Mouse (Mus musculus): ENCODE measurements around the gene Nav2.

The Nav2 gene

DNA sequence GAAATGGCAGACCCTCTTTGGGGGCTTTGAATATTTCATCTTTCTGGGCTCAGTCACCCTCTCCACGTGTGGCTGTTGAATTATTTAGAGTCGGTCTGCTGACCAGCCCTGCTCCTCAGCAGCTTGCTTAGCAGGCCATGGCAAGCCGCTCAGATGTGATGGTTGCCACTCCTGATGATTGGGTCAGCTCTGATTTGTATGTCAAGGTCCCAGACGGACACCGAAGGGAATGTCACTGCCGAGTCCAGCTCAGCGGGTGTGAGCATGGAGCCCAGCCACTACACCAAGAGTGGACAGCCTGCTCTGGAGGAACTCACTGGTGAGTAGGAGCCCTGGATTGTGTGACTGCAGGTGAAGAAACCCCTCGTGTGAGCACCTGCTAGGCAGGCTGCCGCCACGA is 549.4 kb downstream of the Nav2 start:
- peak in 1 of 2 experiments; percentile 60 for DNase-seq (ENCODE audit: inconsistent age in 2 of 2, low spot score in 1 of 2)

DNA sequence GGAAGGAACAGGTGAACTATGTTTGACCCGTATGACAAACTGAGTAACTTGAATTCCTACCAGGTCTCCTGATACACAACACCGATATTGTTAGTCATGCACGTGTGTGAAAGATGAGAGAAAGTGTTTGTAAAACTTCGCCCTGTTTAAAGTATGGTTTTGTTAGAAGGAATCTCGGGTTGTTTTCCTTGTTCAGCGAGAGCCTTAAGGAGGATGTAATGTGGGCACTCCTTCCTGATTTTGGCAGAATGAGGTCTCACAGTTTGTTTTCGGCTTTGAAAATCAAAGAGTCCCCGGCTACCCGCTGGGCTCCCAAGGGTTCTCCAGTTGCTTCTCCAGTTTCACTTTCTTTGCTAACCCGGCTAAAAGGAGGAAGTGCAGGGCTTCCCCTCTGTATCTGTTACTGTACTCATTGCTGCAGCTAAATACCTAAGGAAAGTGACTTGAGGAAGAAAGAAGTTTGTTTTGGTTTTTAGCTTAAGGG is 553.9 kb downstream of the Nav2 start:
- DNase-seq (ENCODE audit: inconsistent age in 2 of 2, low spot score in 1 of 2) = peak in 1 of 2 experiments; percentile 77

DNA sequence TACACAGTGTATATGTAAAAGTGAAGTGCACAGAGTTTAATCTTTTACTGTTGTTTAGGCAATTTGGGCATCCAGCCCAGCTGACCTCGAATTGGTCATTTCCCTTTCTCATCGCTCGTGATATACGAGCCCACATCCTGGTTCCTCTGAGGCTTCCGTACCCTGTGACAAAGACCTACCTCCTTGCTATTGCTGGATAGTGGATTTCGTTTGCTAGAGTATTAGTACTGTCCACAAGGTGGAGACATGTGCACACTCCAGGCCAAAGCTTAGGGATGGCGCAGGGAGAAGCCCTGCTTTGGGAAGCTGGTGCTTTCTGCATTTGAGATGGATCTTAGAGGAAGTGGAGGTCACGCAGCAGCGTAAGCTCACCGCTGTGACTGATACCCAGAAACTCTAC is 559.3 kb downstream of the Nav2 start:
- DNase-seq (ENCODE audit: inconsistent age in 2 of 2, low spot score in 1 of 2) = peak; percentile 53 to 81

DNA sequence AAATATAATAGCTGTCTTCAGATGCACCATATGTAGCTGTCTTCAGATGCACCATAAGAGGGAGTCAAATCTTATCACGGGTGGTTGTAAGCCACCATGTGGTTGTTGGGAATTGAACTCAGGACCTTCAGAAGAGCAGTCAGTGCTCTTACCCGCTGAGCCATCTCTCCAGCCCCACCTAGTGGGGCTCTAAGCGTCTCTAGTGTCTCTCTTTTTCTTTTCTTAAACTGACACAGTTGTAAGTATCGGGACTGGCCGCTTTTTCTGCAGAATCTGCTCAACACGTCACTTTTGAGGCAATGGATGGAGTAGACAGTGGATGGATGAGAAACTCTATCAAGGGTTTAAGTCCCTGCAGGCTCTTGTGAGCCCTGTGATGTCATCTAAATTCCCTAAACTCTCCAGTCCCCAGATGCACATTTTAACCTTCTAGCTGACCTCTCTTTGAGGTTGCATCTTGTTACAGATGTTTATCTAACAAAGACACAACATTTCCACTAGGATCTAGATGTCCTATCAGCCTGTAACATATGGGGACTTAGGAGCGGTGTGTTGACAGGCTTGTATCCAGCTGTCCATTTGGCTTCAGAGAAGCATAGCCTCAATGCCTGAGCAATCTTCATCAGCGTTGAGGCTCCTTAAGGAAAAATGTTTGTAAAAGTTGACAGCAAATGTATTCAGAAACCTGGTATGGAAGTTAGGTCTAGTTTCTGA is 560.1 kb downstream of the Nav2 start:
- no peak for DNase-seq (ENCODE audit: inconsistent age in 2 of 2, low spot score in 1 of 2)

DNA sequence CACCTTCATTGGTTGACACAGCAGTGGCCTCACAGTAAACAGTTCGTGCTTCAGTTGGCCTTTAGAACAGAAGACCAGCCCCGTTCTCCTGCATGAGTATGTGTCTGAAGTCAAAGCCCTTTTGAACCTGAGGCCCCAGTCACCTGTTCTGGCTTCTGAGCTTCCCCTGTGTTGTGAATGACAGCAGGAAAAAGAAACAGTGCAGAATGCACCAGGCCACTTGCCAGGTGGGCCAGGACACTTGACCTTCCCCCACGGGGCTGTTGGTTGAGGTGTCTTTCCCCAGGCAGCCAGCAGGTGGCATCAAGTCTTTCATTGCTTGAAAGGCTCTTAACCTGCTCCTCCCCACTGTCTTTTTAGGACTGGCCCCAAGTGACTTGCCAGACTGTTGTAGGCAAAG is 562.8 kb downstream of the Nav2 start:
- DNase-seq (ENCODE audit: inconsistent age in 2 of 2, low spot score in 1 of 2) = peak; percentile 42 to 83

DNA sequence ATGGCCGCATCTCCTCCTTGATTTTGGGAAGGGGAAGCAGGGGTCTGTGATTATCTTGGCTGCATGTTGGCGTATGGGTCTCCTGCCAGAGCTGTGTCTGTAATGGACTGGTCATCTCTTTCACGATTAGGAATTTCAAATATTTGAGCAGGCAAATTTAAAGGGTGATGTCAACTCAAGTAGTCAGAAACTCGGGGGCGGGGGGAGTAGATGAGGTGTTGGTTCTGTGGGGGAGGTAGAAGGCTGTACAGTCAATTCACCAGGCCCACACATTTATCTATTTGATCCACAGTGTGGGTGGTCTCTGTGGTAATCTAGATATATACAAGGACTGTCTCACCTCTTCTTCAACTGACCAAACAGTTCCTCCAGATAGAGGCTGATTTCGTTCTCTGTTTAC is 566.8 kb downstream of the Nav2 start:
- DNase-seq (ENCODE audit: inconsistent age in 2 of 2, low spot score in 1 of 2) = no peak

DNA sequence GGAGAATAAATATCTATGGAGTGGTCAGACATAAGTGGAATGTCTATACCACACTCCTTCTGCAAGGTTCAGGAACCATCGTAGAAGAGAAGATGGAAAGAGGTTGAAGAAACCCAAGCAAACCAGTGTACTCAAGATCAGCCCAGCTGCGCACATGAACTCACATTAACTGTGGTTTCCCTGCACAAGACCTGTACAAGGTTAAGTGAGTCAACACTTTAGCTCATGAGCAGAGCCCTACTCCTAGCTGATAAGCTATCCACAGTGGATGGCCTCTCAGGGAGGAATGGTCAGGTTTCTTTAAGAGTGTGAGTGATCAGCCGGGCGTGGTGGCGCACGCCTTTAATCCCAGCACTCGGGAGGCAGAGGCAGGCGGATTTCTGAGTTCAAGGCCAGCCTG is 567.6 kb downstream of the Nav2 start:
- DNase-seq (ENCODE audit: inconsistent age in 2 of 2, low spot score in 1 of 2) = no peak

DNA sequence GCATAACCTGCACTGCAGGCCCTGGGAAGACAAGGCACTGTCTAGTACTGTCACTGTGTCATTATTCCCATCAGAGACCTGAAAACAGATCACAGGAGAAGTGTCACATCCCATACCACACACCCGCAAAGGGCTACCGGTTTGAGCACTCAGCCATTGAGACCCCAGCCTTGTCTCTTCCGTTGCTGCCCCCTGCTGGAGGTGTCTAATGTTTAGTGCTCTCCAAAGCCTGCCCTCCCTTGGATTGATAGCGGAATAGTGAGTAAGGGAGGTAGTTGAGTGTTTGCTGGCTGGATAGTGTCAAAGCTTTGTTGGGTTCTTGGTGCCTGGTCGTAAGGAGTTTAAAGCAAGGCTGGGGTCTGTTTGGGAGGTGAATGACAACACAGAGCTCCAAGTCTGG is 568.1 kb downstream of the Nav2 start:
- DNase-seq (ENCODE audit: inconsistent age in 2 of 2, low spot score in 1 of 2) = peak in 1 of 2 experiments; percentile 48

DNA sequence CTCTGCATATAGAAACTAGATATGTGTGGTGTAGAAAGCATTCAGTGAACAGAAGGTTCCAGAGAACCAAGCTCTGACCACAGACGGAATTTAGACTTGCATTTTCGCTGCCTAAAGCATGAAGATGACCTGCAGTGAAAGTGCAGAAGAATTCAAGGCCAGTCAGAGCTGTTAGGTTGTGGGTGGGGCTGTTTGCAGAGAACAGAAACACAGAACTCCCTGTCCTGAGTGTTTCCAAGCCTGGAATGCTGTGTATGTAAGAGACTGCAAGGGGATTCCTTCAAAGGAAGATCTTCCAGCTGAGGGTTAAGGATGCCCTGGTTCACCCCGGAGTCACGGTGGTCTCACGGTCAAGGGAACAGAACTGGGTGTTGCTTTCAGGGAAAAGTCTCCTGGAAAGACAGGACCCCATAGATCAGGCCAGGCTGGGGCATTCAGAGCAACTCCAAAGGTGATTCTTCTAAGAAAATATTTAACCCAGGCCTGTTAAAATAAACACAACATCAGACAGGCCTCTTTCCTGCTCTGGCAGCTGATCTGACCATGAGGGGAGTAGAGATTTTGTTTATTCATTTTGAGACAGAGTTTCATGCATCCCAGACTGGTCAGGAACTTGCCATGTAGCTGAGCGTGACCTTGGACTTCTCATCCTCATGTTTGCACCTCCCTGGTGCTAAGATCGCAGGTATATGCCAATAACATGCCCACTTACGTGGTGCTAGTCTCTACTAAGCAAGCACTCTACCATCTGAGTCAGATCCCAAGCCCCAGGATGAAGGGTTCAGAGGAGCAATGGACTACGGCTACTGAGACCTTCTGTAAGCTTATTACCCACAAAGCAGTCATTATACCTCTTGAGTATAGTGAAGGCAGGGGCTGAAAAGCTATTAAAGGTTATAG is 568.8 kb downstream of the Nav2 start:
- no peak for DNase-seq (ENCODE audit: inconsistent age in 2 of 2, low spot score in 1 of 2)

DNA sequence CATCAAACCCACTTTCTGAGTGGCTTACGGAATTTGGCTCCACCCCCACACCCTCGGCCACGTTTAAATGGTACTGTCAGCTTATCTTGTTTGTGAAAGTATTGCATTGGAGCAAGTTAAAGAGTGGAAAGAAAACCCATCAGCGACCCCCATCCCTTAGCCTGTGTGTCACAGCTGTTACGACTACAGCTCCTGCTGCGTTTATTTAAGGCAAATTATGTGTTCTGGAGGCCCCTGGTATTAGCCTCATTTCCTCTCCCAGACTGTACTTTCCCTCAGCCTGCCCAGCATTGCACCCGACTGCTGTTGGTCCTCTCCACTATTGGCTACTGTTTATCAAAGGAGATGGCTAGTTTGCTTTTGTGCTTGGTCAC is 569.4 kb downstream of the Nav2 start:
- no peak for DNase-seq (ENCODE audit: inconsistent age in 2 of 2, low spot score in 1 of 2)

DNA sequence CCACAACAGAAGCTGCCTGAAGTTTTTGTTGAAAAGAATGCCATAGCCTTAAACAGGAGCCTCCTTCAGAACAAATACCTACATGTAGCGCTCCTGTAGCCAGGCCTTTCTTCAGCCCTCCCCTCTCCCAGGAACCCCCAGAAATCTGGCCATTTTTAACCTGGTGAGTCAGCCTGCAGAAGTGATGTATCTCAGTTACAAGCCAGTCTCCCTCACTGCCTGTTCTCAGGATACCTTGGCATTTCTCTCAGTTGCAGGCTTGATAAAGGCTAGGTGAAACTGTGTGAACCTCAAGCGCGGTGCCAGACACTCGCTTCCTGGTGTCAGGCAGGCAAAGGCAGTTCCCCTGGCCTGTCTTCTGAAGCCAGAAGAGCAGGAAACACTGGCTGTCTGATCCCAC is 570.4 kb downstream of the Nav2 start:
- DNase-seq (ENCODE audit: inconsistent age in 2 of 2, low spot score in 1 of 2) = no peak

DNA sequence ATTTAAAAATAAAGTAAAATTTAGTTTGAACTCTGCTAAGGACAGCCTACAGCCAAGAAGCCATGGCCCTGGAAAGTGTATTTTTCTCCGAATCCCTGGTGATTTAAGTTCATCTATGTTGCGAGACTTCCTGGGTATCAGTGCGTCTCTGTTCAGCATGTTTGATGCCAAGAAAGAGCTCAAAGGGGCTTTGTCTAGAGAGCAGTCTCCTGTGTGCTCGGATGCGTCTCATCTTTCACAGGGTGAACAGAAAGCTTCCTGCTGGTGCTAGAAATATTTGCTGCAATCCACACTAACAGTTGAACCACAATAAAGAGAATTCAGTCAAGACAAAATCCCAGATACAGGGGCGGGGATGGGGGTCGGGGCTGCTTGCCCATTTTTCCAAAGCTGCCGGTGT is 572.4 kb downstream of the Nav2 start:
- DNase-seq (ENCODE audit: inconsistent age in 2 of 2, low spot score in 1 of 2) = no peak

DNA sequence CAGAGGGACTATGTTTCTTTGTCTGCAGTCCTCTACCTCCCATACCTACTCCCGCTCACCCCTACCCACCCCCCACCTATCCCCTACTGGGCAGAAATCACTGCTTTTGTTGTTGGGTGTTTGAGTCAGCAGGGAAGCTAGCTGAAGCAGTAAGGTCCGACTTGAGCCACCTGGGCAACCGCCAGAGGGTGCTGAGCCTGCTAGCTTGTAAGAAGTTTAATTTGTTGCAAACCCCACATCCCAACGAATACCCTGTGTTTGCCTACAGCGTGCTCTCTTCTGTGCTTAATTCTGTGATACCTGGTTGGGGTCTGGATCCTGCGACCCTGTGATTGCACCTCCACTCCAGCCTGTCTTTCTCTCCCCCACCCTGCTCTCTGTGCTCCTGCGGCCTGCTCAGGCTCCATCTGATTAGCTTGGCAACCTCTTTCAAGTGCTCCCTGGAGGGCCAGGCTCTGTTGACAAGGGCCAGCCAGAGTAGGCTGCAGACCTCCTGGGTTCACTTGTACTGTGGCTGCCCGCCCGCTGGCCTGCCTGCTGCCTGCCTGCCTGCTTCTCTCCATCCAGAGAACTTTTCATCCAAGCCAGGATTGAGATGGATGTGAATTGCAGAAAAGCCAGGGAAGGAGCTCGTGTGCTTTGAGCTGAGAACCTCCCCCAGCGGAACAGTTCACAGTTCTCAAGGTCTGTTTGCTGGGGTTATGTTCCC is 575.7 kb downstream of the Nav2 start:
- DNase-seq (ENCODE audit: inconsistent age in 2 of 2, low spot score in 1 of 2) = peak in 1 of 2 experiments; percentile 34

DNA sequence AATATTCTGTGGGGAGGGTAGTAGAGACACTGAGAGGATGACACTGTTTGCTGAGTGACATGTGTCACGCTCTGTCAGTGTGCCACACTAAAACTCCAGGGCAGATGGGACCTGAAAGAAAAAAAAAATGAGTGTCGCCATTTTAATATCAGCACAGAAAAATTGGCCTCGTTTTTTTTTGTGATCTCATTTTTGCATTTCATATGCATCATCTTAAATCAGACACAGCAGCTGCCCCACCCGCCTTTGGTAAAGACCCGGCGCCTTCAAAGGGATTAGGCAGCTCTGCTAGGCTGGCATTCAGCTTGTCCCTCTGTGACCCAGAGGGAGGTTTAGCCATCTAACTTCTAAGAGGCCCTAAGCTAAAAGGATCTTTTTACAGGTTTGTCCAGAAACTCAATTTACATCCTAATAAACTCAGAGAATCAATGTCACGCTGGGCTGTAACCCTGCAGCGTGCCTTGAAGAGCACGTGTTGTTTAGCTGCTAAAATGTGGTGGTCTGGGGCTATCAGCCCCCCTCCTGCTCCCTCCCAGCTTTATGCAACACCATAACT is 576.9 kb downstream of the Nav2 start:
- no peak for DNase-seq (ENCODE audit: inconsistent age in 2 of 2, low spot score in 1 of 2)

DNA sequence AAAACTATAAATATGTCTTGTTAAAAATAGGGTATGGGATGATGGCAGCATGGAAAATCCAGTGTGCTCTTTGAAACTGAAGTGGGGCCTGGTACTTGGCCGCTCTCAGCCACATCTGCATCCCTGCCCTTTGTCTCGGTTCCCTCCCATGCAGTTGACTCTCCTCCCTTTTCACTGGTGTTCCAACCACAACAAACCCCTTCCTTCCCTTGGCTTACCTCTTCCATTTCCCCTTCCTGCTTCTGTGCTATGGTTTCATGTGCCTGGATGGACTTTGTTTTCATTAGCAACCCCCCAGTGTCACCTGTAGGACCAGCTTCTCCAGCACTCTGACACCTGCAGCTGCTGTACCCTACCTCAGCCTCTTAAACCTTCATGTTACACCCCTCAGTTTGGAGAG is 578.8 kb downstream of the Nav2 start:
- DNase-seq (ENCODE audit: inconsistent age in 2 of 2, low spot score in 1 of 2) = no peak

DNA sequence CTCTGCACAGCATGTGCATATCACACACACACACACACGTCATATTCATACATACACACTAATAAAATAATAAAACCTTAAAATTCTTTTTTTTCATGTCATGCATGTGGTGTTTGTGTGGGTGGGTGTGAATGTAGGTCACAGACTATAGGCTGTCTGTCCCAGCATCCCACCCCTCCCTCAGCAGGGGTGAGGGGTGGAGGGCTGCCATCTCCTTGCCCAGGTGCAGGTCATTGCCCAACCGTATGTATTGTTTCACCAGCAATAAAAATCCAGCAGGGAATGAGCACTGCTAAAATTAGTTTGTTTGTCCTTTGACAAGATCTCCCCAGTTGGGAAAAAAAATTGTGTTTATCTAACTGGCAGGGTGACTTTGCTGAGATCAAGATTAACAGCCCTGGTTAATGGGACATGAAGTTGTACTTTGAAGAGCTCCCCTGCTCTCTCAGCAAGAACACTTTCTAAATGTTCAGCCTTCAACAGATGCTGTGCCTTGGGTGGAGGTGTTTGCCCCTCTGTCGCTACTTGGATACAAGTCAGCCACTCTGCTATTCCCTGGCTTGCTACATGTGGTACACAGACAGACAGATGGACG is 580.1 kb downstream of the Nav2 start:
- DNase-seq (ENCODE audit: inconsistent age in 2 of 2, low spot score in 1 of 2) = no peak

DNA sequence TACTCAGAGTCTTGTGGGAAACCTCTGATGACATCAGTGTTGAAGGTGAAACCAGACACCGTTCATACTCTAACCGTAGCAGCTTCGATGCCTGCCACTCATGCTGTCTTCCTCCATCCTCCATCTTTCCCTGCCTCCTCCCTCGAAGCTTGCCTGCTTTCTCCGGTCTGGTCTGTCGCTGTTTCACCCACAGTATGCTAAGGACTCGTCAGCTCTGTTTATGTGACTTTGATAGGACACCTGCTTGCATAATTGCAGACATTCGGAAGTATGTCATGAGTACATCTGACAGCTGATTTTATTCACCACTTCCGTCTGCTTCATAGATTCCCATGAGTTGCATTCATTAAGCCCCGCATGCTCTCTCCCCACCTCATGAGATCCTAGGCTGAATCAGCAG is 582.3 kb downstream of the Nav2 start:
- DNase-seq (ENCODE audit: inconsistent age in 2 of 2, low spot score in 1 of 2) = no peak

DNA sequence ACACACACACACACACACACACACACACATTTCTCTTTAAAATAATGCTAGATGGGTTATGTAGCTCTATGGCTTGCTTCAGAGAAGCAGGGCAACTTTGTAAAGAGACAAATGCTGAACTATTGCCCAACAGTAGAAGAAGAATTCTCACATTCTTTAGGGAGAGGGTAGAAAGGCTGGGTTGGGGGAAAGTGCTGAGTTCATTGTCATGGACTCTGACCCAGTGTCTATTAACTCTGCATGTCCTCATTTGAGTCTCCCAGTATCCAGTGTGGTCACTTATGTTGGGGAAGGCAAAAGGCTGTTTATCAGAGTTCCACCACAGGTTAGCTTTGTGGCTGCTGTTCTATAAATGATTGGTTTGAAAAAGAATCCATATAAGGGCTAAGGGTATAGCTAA is 584.1 kb downstream of the Nav2 start:
- DNase-seq (ENCODE audit: inconsistent age in 2 of 2, low spot score in 1 of 2) = no peak

DNA sequence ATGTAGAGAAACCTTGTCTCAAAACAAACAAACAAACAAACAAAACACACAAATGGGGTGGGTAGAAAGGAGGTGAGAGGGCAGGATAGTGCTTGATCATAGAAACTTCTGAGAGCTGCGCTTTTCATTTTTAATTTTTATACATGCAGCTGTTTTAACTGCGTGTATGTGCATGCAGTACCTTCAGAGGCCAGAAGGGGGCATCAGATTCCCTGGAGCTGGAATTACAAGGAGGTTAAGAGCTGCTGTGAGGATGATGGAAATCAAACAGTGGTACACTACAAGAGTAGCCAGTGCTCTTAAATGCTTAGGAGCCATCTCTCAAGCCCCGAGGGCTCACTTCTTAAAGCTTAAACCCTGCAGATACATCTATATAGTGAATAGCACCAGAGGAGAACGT is 584.7 kb downstream of the Nav2 start:
- peak in 1 of 2 experiments; percentile 72 for DNase-seq (ENCODE audit: inconsistent age in 2 of 2, low spot score in 1 of 2)

DNA sequence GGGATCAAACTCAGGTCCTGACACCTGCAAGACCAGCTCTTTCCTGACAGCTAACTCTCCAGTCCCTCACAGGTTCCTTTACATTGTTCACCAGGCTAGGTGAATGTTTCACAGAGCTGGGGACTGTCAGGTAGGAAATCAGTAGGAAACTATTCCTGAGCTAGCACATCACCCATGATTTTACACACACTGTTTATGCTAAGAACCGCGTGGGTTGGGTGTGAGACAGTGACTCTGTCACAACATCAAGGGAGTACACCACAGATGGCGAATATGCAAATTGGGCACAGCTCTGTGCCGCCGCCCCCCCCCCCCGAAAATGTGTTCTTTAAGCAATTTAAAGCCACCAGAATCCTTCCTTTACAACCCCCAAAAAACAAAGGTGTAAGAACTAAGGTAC is 586.1 kb downstream of the Nav2 start:
- DNase-seq (ENCODE audit: inconsistent age in 2 of 2, low spot score in 1 of 2) = no peak

DNA sequence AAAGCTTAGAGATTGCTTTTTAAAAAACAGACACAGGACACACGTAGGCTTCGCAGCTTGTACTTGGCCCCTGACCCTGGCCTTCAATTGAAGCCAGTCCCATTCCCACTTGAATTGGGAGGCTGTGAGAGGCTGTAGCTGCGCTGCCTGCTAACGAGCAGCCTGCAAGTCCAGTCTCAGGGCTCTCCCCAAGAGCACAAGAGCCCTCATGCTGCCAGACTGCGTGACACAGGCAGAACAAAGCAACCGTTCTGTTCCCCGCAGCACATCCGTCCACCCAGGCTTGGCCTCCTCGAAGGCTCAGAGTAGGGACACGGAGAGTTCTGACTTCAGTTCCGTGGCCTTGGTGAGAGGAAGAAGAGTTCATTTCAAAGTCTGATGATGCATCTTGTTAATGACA is 587.6 kb downstream of the Nav2 start:
- DNase-seq (ENCODE audit: inconsistent age in 2 of 2, low spot score in 1 of 2) = no peak

Measured in adrenal gland, adult (tissue).